Mouse (Mus musculus) MEL (cell line): ENCODE data around the gene Myo3b. TPM values are rescaled to one million over a fixed set of nuclear protein-coding genes. Genes with fewer than 3 reads are reported as not detected.
A peak's percentile ranks its signal among the peaks of the same experiment; 100 is the strongest.

Experiments
- DNase-seq: peaks from one replicate; pipeline ENCODE4 v3.0.0; 2011; ENCODE audit warnings: low read depth, low spot score
- H3K27ac ChIP-seq: 2 replicates; pipeline ENCODE4 v1.5.1; 2012; ENCODE audit warnings: low read depth, mild to moderate bottlenecking, control low read depth, low read length, moderate library complexity; ENCODE audit not compliant: control insufficient read depth
- H3K27me3 ChIP-seq, 2 experiments: fragments of 150-350 bp in 1 of 2; sonication (generic) in 1 of 2; 2 replicates each; pipeline ENCODE4 v1.6.1; 2012; ENCODE audit warnings: low read length in 2 of 2, mild to moderate bottlenecking in 2 of 2, improper control_type of control experiment in 1 of 2, moderate library complexity in 1 of 2; ENCODE audit not compliant: insufficient read depth in 2 of 2, control insufficient read depth in 1 of 2
- H3K36me3 ChIP-seq, 2 experiments: 2 replicates each; pipeline ENCODE4 v1.6.1; 2012 to 2014; ENCODE audit warnings: low read length in 2 of 2, improper control_type of control experiment in 1 of 2, inconsistent platforms in 1 of 2, mild to moderate bottlenecking in 1 of 2; ENCODE audit not compliant: insufficient read depth in 2 of 2, control insufficient read depth in 1 of 2
- H3K4me1 ChIP-seq, 2 experiments: fragments of 150-350 bp in 1 of 2; sonication (generic) in 1 of 2; 2 replicates each; pipeline ENCODE4 v1.6.1; 2012; ENCODE audit warnings: low read length in 2 of 2, improper control_type of control experiment in 1 of 2, mild to moderate bottlenecking in 1 of 2; ENCODE audit not compliant: insufficient read depth in 2 of 2, control insufficient read depth in 1 of 2
- H3K4me3 ChIP-seq, 2 experiments: fragments of 150-350 bp in 1 of 2; sonication (generic) in 1 of 2; 2 replicates each; pipeline ENCODE4 v1.5.1; 2012; ENCODE audit warnings: low read depth in 2 of 2, low read length in 2 of 2, mild to moderate bottlenecking in 2 of 2, moderate library complexity in 2 of 2, control low read depth in 1 of 2, improper control_type of control experiment in 1 of 2; ENCODE audit not compliant: control insufficient read depth in 1 of 2, insufficient read depth in 1 of 2
- H3K79me2 ChIP-seq: 2 replicates; pipeline ENCODE4 v1.6.1; 2012; ENCODE audit warnings: mild to moderate bottlenecking, low read length, moderate library complexity; ENCODE audit not compliant: control insufficient read depth, poor library complexity, insufficient read depth
- H3K9ac ChIP-seq: 2 replicates; pipeline ENCODE4 v1.6.1; 2012; ENCODE audit warnings: low read depth, mild to moderate bottlenecking, control low read depth, low read length, moderate library complexity; ENCODE audit not compliant: control insufficient read depth, poor library complexity, severe bottlenecking
- H3K9me3 ChIP-seq: fragments of 150-350 bp; sonication (generic); replicated peaks from 2 replicates; pipeline ENCODE4 v1.6.1; 2012; ENCODE audit warnings: mild to moderate bottlenecking, low read length, improper control_type of control experiment, moderate library complexity; ENCODE audit not compliant: insufficient read depth
- EP300 ChIP-seq, 2 experiments: IDR thresholded peaks; 2 replicates each; pipeline ENCODE4 v1.6.1; 2011; ENCODE audit warnings: improper control_type of control experiment in 2 of 2, low read length in 2 of 2, low read depth in 1 of 2, mild to moderate bottlenecking in 1 of 2
- ETS1 ChIP-seq: IDR thresholded peaks from 2 replicates; pipeline ENCODE4 v1.6.1; 2012; ENCODE audit warnings: low read depth, mild to moderate bottlenecking, inconsistent platforms, low read length, improper control_type of control experiment, moderate library complexity
- GABPA ChIP-seq: IDR thresholded peaks from 2 replicates; pipeline ENCODE4 v1.6.1; 2012; ENCODE audit warnings: low read depth, mild to moderate bottlenecking, inconsistent platforms, low read length, improper control_type of control experiment, moderate library complexity
- GATA1 ChIP-seq: IDR thresholded peaks from 2 replicates; pipeline ENCODE4 v1.6.1; 2011; ENCODE audit warnings: low read depth, low read length, improper control_type of control experiment
- KAT2A ChIP-seq: conservative IDR thresholded peaks from 2 replicates; pipeline ENCODE4 v1.6.1; 2012; ENCODE audit warnings: low read depth, low read length, improper control_type of control experiment, inconsistent platforms
- MAFK ChIP-seq: IDR thresholded peaks from 2 replicates; pipeline ENCODE4 v1.6.1; 2011; ENCODE audit warnings: low read depth, mild to moderate bottlenecking, low read length, improper control_type of control experiment, borderline replicate concordance
- MAZ ChIP-seq: IDR thresholded peaks from 2 replicates; pipeline ENCODE4 v1.6.1; 2012; ENCODE audit warnings: low read depth, mild to moderate bottlenecking, inconsistent platforms, low read length, improper control_type of control experiment
- MXI1 ChIP-seq: IDR thresholded peaks from 2 replicates; pipeline ENCODE4 v1.6.1; 2011; ENCODE audit warnings: mild to moderate bottlenecking, low read depth, low read length, improper control_type of control experiment
- MYC ChIP-seq: IDR thresholded peaks from 2 replicates; pipeline ENCODE4 v1.6.1; 2011; ENCODE audit warnings: low read depth, mild to moderate bottlenecking, low read length, improper control_type of control experiment, moderate library complexity
- POLR2A ChIP-seq, 2 experiments: IDR thresholded peaks; 2 replicates each; pipeline ENCODE4 v1.6.1; 2011 to 2012; ENCODE audit warnings: low read length in 2 of 2, mild to moderate bottlenecking in 2 of 2, control low read depth in 1 of 2, improper control_type of control experiment in 1 of 2, low read depth in 1 of 2, moderate library complexity in 1 of 2; ENCODE audit not compliant: control insufficient read depth in 1 of 2, insufficient read depth in 1 of 2, poor library complexity in 1 of 2
- RCOR1 ChIP-seq: IDR thresholded peaks from 2 replicates; pipeline ENCODE4 v1.6.1; 2012; ENCODE audit warnings: low read depth, mild to moderate bottlenecking, inconsistent platforms, low read length, improper control_type of control experiment
- SIN3A ChIP-seq: IDR thresholded peaks from 2 replicates; pipeline ENCODE4 v1.6.1; 2012; ENCODE audit warnings: low read length, improper control_type of control experiment, inconsistent platforms
- SMC3 ChIP-seq: IDR thresholded peaks from 2 replicates; pipeline ENCODE4 v1.6.1; 2011; ENCODE audit warnings: low read depth, low read length, improper control_type of control experiment
- TAL1 ChIP-seq: IDR thresholded peaks from 2 replicates; pipeline ENCODE4 v1.6.1; 2012; ENCODE audit warnings: mild to moderate bottlenecking, inconsistent platforms, low read length, moderate library complexity, mixed read lengths
- TCF12 ChIP-seq: IDR thresholded peaks from 2 replicates; pipeline ENCODE4 v1.6.1; 2014; ENCODE audit warnings: low read depth, mild to moderate bottlenecking, inconsistent platforms, low read length, improper control_type of control experiment, moderate library complexity
- ZNF384 ChIP-seq: IDR thresholded peaks from 2 replicates; pipeline ENCODE4 v1.6.1; 2012; ENCODE audit warnings: low read depth, mild to moderate bottlenecking, inconsistent platforms, low read length, improper control_type of control experiment
- polyA plus RNA-seq, 2 experiments: library from polyadenylated mRNA; stranded (reverse) in 1 of 2; unstranded in 1 of 2; fragments of >175 nt in 1 of 2; fragments of >200 nt in 1 of 2; gene quantifications; 2 replicates each; pipeline versions ENCODE4 v1.2.1 to v1.2.4; 2012; ENCODE audit warnings: low replicate concordance in 2 of 2, low read depth in 1 of 2; ENCODE audit not compliant: insufficient read length in 2 of 2, insufficient read depth in 1 of 2, missing spikeins in 1 of 2
- total RNA-seq: library from RNA; depleted of rRNA; stranded (reverse); fragments of 300-350 nt; gene quantifications from 2 replicates; pipeline ENCODE4 v1.2.3, GENCODE M21; 2012

The Myo3b gene
- total and polyA plus RNA-seq, 3 experiments, result not detected

DNA sequence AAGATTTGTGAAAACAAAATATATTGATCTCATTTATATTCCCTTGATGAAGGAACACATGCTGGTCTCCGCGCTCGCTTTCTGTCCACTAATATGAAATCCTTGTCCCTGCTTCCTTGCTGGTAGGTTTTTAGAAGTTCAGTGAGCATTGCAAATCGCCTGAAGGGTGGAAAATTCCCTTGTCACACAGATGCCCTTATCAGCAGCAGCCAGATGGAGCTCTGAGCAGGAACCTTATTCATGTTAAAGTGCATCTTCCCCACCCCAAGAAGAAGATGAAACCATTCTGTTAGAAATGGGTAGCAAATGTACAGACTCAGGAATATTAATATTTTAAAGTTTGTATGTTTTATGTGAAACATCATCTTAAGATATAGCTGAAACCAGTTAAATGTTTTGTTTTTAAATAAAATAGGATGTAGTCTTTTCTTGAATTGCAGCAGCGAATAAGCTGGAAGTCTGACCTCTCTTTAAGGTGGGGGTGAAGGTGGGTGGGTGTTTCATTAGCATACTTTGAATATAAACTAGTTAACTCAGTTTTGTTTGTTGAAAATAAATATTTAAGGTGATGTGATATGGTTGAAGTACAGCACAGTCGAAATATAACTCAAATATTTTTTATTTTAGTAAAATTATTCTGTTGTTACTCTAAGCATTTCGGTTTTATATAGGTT is 39.7 kb upstream of the Myo3b start:
- peaks cover 3 to 21% of the 10 kb centered on the region in 2 experiments for H3K4me1 ChIP-seq
- no peaks in the 10 kb centered on the region for H3K27me3 ChIP-seq
- DNase-seq, result peak; percentile 84
- H3K27ac ChIP-seq, result peak overlapping the region; percentile 32; the same call in 1 of the 2 replicates
- TF ChIP-seq TAL1 (peak; percentile 94), SIN3A (0 out of 2 replicates have a peak, but pooled peaks have one; percentile 39), MAZ (no peak), GABPA (no peak), ETS1 (peak; percentile 65; the same call in 1 of the 2 replicates), GATA1 (peak; percentile 91), MXI1 (no peak), ZNF384 (no peak), MYC (0 out of 2 replicates have a peak, but pooled peaks have one; percentile 33), TCF12 (peak; percentile 92), SMC3 (no peak), RCOR1 (peak; percentile 80), MAFK (no peak), EP300 (IDR thresholded peaks at IDR 0.05; ENCODE audit: low read depth in 1 of 2, low read length in 2 of 2) (peak; percentile 83 to 89)
- no peak overlapping the region for H3K4me3 ChIP-seq
- H3K9me3 ChIP-seq, result no peaks in the 10 kb centered on the region
- no peaks in the 10 kb centered on the region for H3K79me2 ChIP-seq
- H3K36me3 ChIP-seq, result peaks cover 0 to 15% of the 10 kb centered on the region in 2 experiments
- no peak overlapping the region for H3K9ac ChIP-seq

DNA sequence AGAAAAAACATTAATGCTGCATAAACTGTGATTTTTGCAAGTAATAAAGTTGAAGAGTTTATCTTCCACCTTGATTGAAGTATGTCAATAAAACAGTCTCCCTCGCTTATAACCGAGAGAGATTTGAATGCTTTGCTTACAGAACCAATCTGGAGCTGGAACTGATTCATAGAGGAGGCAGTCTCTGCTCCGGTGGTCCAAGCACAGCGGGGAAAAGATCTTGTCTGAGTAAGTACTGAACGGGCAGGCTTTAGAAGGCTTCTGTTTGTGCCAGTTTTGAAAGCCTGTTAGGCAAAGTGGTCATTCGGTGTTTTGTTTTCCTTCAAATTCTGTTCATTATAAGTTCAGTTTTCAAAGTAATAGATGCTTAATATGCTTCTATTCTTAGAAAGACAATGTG is 38.6 kb upstream of the Myo3b start:
- Histone ChIP-seq H3K4me1 (peaks cover 3 to 13% of the 10 kb centered on the region in 2 experiments), H3K36me3 (peaks cover 0 to 11% of the 10 kb centered on the region in 2 experiments; a peak in 3 of 4 replicates), H3K27ac (no peak overlapping the region), H3K4me3 (no peak overlapping the region), H3K27me3 (no peaks in the 10 kb centered on the region), H3K9me3 (no peaks in the 10 kb centered on the region), H3K9ac (no peak overlapping the region), H3K79me2 (no peaks in the 10 kb centered on the region)
- no peak for TF ChIP-seq EP300 (IDR thresholded peaks at IDR 0.05; ENCODE audit: low read depth in 1 of 2, low read length in 2 of 2)
- no peak for TF ChIP-seq GATA1
- no peak for TF ChIP-seq MAZ
- TF ChIP-seq RCOR1, result no peak
- no peak for TF ChIP-seq POLR2A (IDR thresholded peaks at IDR 0.05; ENCODE audit: control insufficient read depth in 1 of 2, insufficient read depth in 1 of 2, low read depth in 1 of 2, low read length in 2 of 2, poor library complexity in 1 of 2)
- TF ChIP-seq SMC3, result no peak
- TF ChIP-seq KAT2A, result no peak
- no peak for DNase-seq
